Mouse (Mus musculus) heart, embryonic 11.5 days (tissue): ENCODE results near the gene AW209491. TPM values are rescaled to one million over a fixed set of nuclear protein-coding genes. Genes with fewer than 3 reads are reported as not detected.

Source experiments
- ATAC-seq: fragments of 200-750 bp; cut with Nextera tagmentation; replicated peaks from 2 replicates; pipeline ENCODE4 v1.8.0; 2017; ENCODE audit warnings: moderate library complexity; ENCODE audit not compliant: insufficient number of reproducible peaks, low FRiP score, low TSS enrichment
- H3K27ac ChIP-seq: fragments of 300-500 bp; sonication (generic); 2 replicates; pipeline ENCODE4 v1.5.1; 2014; ENCODE audit warnings: mild to moderate bottlenecking, low read depth, low read length
- H3K27me3 ChIP-seq: fragments of 300-500 bp; sonication (generic); 2 replicates; pipeline ENCODE4 v1.6.1; 2014; ENCODE audit warnings: mild to moderate bottlenecking, low read length, mixed read lengths; ENCODE audit not compliant: control insufficient read depth, insufficient read depth
- H3K36me3 ChIP-seq: fragments of 300-500 bp; sonication (generic); 2 replicates; pipeline ENCODE4 v1.6.1; 2014; ENCODE audit warnings: mild to moderate bottlenecking, low read length, moderate library complexity, mixed read lengths; ENCODE audit not compliant: control insufficient read depth, insufficient read depth
- H3K4me1 ChIP-seq: fragments of 300-500 bp; sonication (generic); 2 replicates; pipeline ENCODE4 v1.6.1; 2014; ENCODE audit warnings: low read length; ENCODE audit not compliant: control insufficient read depth, insufficient read depth
- H3K4me2 ChIP-seq: fragments of 300-500 bp; sonication (generic); 2 replicates; pipeline ENCODE4 v1.6.1; 2014; ENCODE audit warnings: mild to moderate bottlenecking, moderate library complexity
- H3K4me3 ChIP-seq: fragments of 300-500 bp; sonication (generic); 2 replicates; pipeline ENCODE4 v1.5.1; 2014; ENCODE audit warnings: low read depth, low read length
- H3K9ac ChIP-seq: fragments of 300-500 bp; sonication (generic); 2 replicates; pipeline ENCODE4 v1.6.1; 2014; ENCODE audit warnings: mild to moderate bottlenecking, low read depth, low read length, moderate library complexity
- H3K9me3 ChIP-seq: fragments of 300-500 bp; sonication (generic); replicated peaks from 2 replicates; pipeline ENCODE4 v1.6.1; 2016; ENCODE audit warnings: low read length; ENCODE audit not compliant: control insufficient read depth
- WGBS: fragments of 180-500 bp; shearing (Covaris S2); extraction: QIAGEN DNeasy Blood & Tissue Kit; methylation state at CpG from one replicate; pipeline ENCODE4 v1.1.7; 2014; ENCODE audit not compliant: insufficient replicate concordance; 5-methylcytosine and 5-hydroxymethylcytosine counted together
- polyA plus RNA-seq: library from polyadenylated mRNA; unstranded; fragments of >200 nt; fragmentation: Nextera tagmentation; extraction: Ambion mirVana; gene quantifications from 2 replicates; pipeline ENCODE4 v1.2.1, GENCODE M21; 2014

Gene AW209491
- polyA plus RNA-seq, 1 experiment from 2014 or later = 19.3 TPM

- H3K27ac ChIP-seq = no peak overlapping the region
- no peaks in the 10 kb centered on the region for H3K4me1 ChIP-seq
- no peak for ATAC-seq
- no peak overlapping the region for H3K9ac ChIP-seq
- no peak overlapping the region for H3K4me3 ChIP-seq
- H3K27me3 ChIP-seq = no peaks in the 10 kb centered on the region
- WGBS = 71% methylated on average over 1 of the region's 1 CpGs
- peaks cover 15% of the 10 kb centered on the region for H3K36me3 ChIP-seq
- no peaks in the 10 kb centered on the region for H3K9me3 ChIP-seq
- H3K4me2 ChIP-seq = no peak overlapping the region
These were observed 10.0 kb downstream of the AW209491 start for GRCm38 (mm10) chr13:14639998-14640397.

DNA sequence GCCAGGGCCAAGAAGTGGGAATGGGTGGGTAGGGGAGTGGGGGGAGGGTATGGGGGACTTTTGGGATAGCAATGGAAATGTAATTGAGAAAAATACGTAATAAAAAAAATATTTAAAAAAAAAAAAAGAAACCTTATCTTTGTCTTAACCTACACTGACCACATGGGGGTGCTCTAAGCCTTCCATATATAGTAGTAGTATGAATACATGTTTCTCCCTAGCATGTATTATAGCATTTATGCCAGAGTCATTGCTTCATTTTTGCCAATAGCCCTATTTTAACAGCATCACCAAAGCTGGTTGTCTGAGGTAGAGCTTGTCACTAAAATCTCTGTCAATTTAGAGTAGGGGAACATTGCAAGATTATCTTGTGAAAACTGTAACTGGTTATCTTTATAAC lies 19.3 kb downstream of the AW209491 start:
- H3K4me1 ChIP-seq = no peaks in the 10 kb centered on the region
- 37% methylated on average over 1 of the region's 1 CpGs for WGBS

DNA sequence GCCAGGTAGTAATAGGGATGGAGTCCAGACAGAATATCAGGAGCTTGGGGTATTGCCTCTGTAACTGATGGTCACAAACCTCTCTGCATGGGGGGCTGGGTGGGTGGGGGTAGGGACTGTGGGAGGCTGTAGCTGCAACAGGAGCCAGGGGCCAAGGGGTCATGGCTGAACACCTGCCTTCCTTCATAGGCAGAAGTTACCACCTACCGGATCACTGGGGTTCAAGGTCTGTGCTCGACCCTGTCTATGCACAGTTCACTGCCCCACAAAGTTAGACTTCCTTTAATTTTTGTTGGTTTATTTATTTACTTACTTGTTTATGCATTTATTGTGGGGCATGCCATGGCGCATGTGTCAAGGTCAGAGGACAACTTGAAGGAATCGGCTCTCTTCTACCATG lies 37.2 kb downstream of the AW209491 start:
- no peak overlapping the region for H3K4me3 ChIP-seq
- no peaks in the 10 kb centered on the region for H3K4me1 ChIP-seq
- ATAC-seq = no peak
- no peak overlapping the region for H3K27ac ChIP-seq
- H3K36me3 ChIP-seq = no peaks in the 10 kb centered on the region
- WGBS = 74% methylated on average over 4 of the region's 4 CpGs
- H3K9ac ChIP-seq = no peak overlapping the region
- no peaks in the 10 kb centered on the region for H3K9me3 ChIP-seq
- H3K27me3 ChIP-seq = no peaks in the 10 kb centered on the region
- H3K4me2 ChIP-seq = no peak overlapping the region

More for the DNA sequence above, 19.3 kb downstream of the AW209491 start:
- no peak overlapping the region for H3K27ac ChIP-seq
- H3K4me3 ChIP-seq = no peak overlapping the region
- H3K4me2 ChIP-seq = no peak overlapping the region
- H3K9me3 ChIP-seq = no peaks in the 10 kb centered on the region
- no peak overlapping the region for H3K9ac ChIP-seq
- H3K27me3 ChIP-seq = no peaks in the 10 kb centered on the region
- ATAC-seq = no peak
- no peaks in the 10 kb centered on the region for H3K36me3 ChIP-seq

DNA sequence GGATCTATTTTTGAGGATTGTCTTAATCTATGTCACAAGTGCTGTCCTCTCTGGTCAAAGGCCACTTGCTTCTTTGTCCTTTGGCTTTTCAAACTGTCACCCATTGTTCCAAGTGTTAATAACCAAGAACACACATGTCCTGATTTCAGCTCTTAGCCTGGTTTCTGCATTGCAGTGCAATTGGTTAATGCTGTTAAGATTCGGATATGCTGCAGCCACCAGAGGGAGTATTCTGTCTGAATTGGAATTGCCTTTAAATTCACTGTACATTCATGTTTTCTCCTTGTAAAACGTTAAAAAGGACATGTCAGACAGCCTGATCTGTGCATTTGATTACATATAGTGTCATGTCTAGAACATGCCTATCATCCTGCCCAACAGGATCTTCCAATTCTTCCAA lies 40.4 kb downstream of the AW209491 start:
- WGBS = 34% methylated on average over 2 of the region's 2 CpGs
- Histone ChIP-seq H3K4me3 (no peak overlapping the region), H3K9ac (no peak overlapping the region), H3K4me1 (no peaks in the 10 kb centered on the region), H3K27me3 (no peaks in the 10 kb centered on the region), H3K36me3 (no peaks in the 10 kb centered on the region), H3K9me3 (no peaks in the 10 kb centered on the region), H3K27ac (no peak overlapping the region), H3K4me2 (no peak overlapping the region)
- no peak for ATAC-seq

Other genes with a start within 250 kb of the AW209491 start
- gene Hecw1, start 106.9 kb upstream of the AW209491 start, polyA plus RNA-seq = 0.30 and 0.44 TPM in 2 replicates
- 104 and 110 TPM in 2 replicates for gene Mrpl32, start 17.0 kb upstream of the AW209491 start, polyA plus RNA-seq
- gene Psma2, start 16.9 kb upstream of the AW209491 start, polyA plus RNA-seq = 169 and 175 TPM in 2 replicates